Mouse (Mus musculus): ENCODE measurements at regions not wholly inside any gene's neighbourhood (a gene's known extent, or its start where the extent isn't known, plus 50 kb on each side); places are given as distances from the start of the nearest gene placed in this dataset.

DNA sequence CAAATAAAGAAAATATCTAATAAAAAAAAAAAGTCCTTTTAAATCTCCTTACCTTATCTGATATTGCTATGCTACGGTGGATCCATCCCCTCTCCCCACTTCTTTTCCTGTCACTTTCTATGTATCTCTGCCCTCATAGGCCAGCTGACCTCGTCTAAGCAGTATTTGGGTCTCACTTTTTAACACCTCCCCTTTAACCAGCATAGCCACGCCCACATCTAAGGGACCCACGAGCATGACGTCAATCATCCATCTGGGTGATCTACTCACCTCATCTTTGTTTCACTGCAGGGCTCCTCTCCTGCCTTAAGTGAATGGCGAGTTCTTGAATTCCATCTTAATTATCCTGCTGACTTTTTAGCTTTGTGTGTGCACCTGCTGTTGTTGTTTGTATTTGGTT is 97.4 kb upstream of the Arhgap5 start:
- TF ChIP-seq POLR2A (IDR thresholded peaks at IDR 0.05; ENCODE audit: borderline replicate concordance, extremely low read depth, insufficient read depth, insufficient read length, poor library complexity, severe bottlenecking) (no peak), CTCF (IDR thresholded peaks at IDR 0.05; ENCODE audit: borderline replicate concordance, extremely low read depth, insufficient read depth, insufficient read length) (no peak)

All from brain, embryonic 14.5 days (tissue).